Mouse (Mus musculus): ENCODE results near the gene Gm20792.
"Not testable (repeated sequence)": the region's sequence is repeated elsewhere in the genome, so short reads cannot be mapped to it uniquely, and the experiment has no call there.

Gene Gm20792

GRCm38 (mm10) chrY:48311555-48311954, at the start of gene Gm20792:
Gm20792 (plus strand) TSS chrY:48311855.
- not testable (repeated sequence) for DNase-seq (ENCODE audit: inconsistent ontology term)

All from Muller cell, postnatal 12 days (primary cell).